Mouse (Mus musculus): Measurements from ENCODE around the gene Lrrfip2. TPM values are rescaled to one million over a fixed set of nuclear protein-coding genes. Genes with fewer than 3 reads are reported as not detected.
A peak's percentile ranks its signal among the peaks of the same experiment; 100 is the strongest.

The Lrrfip2 gene
- polyA plus RNA-seq (2015; fragmentation: Nextera tagmentation; extraction: Ambion mirVana) = 35.9 and 37.9 TPM in 2 replicates

DNA sequence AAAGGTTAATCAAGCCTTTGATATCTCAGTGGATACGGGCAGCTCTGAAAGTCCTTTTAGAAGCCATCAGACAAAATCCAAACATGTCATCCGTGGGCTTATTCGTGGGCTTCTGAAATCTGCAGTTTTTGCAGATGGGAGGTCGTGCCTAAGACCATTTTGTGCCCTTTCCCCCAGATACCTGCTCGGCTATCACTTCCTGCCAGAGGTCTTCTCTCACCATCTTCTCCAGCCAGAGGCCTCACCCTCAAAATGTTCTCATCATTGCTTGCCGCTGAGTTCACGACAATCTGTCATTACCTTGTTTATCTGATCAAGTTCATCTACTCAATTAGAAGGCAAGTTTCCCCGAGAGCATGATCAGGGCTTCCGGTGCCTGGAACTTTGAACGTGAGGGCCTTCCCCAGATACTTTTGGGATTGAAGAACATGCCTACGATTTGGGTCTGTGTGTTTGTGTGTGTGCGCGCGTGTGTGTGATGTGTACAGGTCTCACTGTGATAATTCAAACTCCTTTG lies at the start of gene Lrrfip2:
Gene Lrrfip2, plus strand, starts transcription at position 467 of the 517 bp plus-strand sequence.
- Histone ChIP-seq H3K9me3 (replicated peaks) (no peaks in the 10 kb centered on the region), H3K27ac (peak within 1 kb of the TSS; percentile 81), H3K9ac (peak within 1 kb of the TSS; percentile 83), H3K36me3 (no peaks in the 10 kb centered on the region), H3K4me1 (peaks cover 19% of the 10 kb centered on the region), H3K4me3 (replicated peaks) (peak within 1 kb of the TSS; percentile 81), H3K4me2 (peak within 1 kb of the TSS; percentile 80), H3K27me3 (no peaks in the 10 kb centered on the region)
- 32% methylated on average over 14 of the region's 14 CpGs for WGBS
- no peak for ATAC-seq (replicated peaks; ENCODE audit: low FRiP score)

DNA sequence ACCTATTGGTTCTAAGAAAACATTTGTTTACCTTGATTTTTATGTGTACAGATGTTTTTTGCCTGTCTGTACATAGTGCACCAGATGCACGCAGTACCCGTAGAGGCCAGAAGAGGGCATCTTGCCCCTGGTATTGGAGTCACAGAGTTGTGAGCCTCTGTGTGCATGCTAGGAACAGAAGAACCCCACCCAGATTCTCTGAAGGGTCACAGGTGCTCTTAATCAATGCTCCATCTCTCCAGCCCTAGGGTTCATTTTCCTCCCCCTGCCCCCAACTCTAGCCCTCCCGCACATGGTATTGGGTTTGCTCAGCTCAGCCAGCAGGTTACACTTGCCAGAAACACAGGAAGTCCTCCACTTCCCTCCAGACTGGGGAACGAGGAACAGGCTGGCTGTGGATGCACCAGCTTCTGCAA lies 46.8 kb upstream of the Lrrfip2 start:
- H3K27me3 ChIP-seq = no peaks in the 10 kb centered on the region
- no peak overlapping the region for H3K9ac ChIP-seq
- no peak overlapping the region for H3K27ac ChIP-seq
- H3K9me3 ChIP-seq (replicated peaks) = peaks cover 8% of the 10 kb centered on the region
- WGBS = 28% methylated on average over 4 of the region's 4 CpGs
- ATAC-seq (replicated peaks; ENCODE audit: low FRiP score) = no peak
- no peak overlapping the region for H3K4me2 ChIP-seq
- no peaks in the 10 kb centered on the region for H3K36me3 ChIP-seq
- no peak overlapping the region for H3K4me3 ChIP-seq (replicated peaks)
- H3K4me1 ChIP-seq = 0 out of 2 replicates have a peak, but pooled peaks cover 8% of the 10 kb centered on the region

DNA sequence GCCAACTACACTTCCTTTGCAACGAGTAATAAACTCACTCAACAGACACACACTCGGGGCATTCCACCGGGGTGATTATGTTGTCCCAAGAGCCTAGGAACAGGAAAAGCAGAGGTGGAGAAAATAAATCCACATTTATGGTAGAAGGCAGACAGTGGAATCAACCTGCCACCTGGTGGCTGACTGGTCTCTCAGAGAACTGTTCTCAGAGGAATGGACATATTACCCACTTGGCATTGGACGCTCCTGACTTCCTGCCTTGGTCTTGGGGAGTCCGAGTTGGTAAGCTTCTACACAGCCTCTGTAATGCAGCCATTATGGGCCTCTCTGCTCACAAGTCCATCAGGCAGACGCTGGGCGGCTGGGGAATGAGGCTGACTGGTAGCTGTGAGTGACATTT lies 45.2 kb upstream of the Lrrfip2 start:
- no peak for ATAC-seq (replicated peaks; ENCODE audit: low FRiP score)
- Histone ChIP-seq H3K4me2 (no peak overlapping the region), H3K27ac (no peak overlapping the region), H3K36me3 (no peaks in the 10 kb centered on the region), H3K9ac (no peak overlapping the region), H3K9me3 (replicated peaks) (peaks cover 8% of the 10 kb centered on the region), H3K4me3 (replicated peaks) (no peak overlapping the region), H3K27me3 (no peaks in the 10 kb centered on the region), H3K4me1 (0 out of 2 replicates have a peak, but pooled peaks cover 8% of the 10 kb centered on the region)
- 40% methylated on average over 7 of the region's 7 CpGs for WGBS

DNA sequence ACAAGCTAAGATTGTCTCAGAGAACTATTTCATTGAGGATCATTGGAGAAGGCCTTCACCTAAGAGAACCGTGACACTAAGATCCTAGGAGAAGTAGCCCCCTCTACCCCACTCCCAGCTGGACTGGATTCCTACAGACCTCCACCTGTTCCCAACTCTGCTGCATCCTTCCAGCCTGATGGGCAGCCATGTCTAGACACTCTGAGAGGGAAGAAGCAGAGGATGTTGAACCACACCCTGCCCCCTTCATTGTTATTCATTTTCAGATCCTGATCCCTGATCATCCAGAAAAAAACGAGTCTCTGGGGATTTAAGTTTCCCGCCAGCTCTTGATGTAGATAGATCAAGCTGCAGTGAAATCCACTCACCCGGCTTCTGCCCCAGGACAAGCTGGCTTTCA lies 44.4 kb upstream of the Lrrfip2 start:
- no peak overlapping the region for H3K4me2 ChIP-seq
- H3K4me3 ChIP-seq (replicated peaks) = no peak overlapping the region
- ATAC-seq (replicated peaks; ENCODE audit: low FRiP score) = no peak
- 0 out of 2 replicates have a peak, but pooled peaks cover 8% of the 10 kb centered on the region for H3K4me1 ChIP-seq
- H3K9ac ChIP-seq = no peak overlapping the region
- H3K27me3 ChIP-seq = no peaks in the 10 kb centered on the region
- WGBS = 82% methylated on average over 4 of the region's 4 CpGs
- no peaks in the 10 kb centered on the region for H3K36me3 ChIP-seq
- H3K27ac ChIP-seq = no peak overlapping the region
- peaks cover 12% of the 10 kb centered on the region for H3K9me3 ChIP-seq (replicated peaks)

DNA sequence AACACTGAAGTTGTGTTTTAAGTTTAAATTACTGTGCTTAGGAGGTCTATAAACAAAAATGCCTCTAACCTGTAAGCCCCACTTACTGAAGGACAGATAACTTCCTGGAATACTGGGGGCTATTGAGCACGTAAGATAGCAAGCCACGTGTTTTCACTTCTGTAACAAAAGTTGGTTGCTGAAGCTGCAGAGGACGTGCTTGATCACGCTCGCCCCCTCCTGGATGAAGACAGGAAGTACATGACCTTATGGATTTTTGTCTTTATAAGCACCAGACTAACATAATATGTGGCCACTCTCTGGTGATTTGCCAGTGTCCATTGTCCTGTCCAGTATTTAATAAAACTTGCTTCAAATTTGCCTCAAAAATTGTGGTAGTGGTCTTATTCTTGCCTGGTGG lies 39.6 kb upstream of the Lrrfip2 start:
- H3K4me2 ChIP-seq = no peak overlapping the region
- H3K27ac ChIP-seq = no peak overlapping the region
- H3K9me3 ChIP-seq (replicated peaks) = peaks cover 13% of the 10 kb centered on the region
- H3K4me3 ChIP-seq (replicated peaks) = no peak overlapping the region
- no peak overlapping the region for H3K9ac ChIP-seq
- no peaks in the 10 kb centered on the region for H3K27me3 ChIP-seq
- no peaks in the 10 kb centered on the region for H3K4me1 ChIP-seq
- ATAC-seq (replicated peaks; ENCODE audit: low FRiP score) = no peak
- no peaks in the 10 kb centered on the region for H3K36me3 ChIP-seq
- WGBS = 67% methylated on average over 5 of the region's 5 CpGs

DNA sequence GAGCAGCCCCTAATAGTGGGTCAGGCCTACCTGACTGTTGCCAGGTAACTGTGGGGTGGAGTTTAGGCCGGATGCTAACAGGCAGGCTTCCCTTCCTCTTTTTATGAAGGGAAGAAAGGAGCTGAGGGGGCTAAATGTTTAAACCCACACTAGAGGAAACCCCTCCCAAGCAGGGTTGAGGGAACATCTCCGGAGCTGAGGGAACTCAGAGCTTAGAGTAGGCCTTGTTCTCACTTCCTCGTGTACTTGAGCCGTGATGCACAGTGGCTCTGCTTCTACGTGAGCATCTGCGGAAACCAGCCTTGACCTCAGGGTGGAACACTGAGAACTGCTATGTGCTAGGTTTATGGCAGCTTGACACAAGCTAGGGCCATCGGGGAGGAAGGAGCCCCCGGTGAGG lies 36.6 kb upstream of the Lrrfip2 start:
- Histone ChIP-seq H3K4me3 (replicated peaks) (no peak overlapping the region), H3K9ac (no peak overlapping the region), H3K36me3 (no peaks in the 10 kb centered on the region), H3K27me3 (no peaks in the 10 kb centered on the region), H3K4me2 (no peak overlapping the region), H3K4me1 (no peaks in the 10 kb centered on the region), H3K27ac (no peak overlapping the region), H3K9me3 (replicated peaks) (peaks cover 5% of the 10 kb centered on the region; the same call in 1 of the 2 replicates)
- WGBS = 90% methylated on average over 8 of the region's 8 CpGs
- no peak for ATAC-seq (replicated peaks; ENCODE audit: low FRiP score)

DNA sequence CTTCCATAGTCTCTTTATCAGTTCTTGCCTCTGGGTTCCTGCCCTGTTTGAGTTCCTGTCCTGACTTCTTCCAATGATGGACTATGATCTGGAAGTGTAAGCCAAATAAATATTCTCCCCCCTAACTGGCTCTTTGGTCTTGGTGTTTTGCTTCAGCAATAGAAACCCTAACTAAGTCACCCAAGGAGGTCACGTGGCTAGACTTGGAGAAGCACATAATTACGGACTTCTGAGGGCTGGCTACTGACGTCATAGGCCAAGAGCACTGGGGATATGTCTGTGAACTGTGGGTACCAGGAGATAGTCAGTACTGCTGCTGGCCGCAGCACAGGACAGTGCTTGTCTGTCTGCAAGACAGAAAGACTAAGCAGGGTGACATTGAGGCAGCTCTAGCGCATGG lies 35.6 kb upstream of the Lrrfip2 start:
- Histone ChIP-seq H3K36me3 (no peaks in the 10 kb centered on the region), H3K4me1 (no peaks in the 10 kb centered on the region), H3K9me3 (replicated peaks) (peaks cover 5% of the 10 kb centered on the region; the same call in 1 of the 2 replicates), H3K4me3 (replicated peaks) (no peak overlapping the region), H3K4me2 (no peak overlapping the region), H3K27me3 (no peaks in the 10 kb centered on the region), H3K27ac (no peak overlapping the region), H3K9ac (no peak overlapping the region)
- no peak for ATAC-seq (replicated peaks; ENCODE audit: low FRiP score)
- WGBS = 84% methylated on average over 5 of the region's 5 CpGs

DNA sequence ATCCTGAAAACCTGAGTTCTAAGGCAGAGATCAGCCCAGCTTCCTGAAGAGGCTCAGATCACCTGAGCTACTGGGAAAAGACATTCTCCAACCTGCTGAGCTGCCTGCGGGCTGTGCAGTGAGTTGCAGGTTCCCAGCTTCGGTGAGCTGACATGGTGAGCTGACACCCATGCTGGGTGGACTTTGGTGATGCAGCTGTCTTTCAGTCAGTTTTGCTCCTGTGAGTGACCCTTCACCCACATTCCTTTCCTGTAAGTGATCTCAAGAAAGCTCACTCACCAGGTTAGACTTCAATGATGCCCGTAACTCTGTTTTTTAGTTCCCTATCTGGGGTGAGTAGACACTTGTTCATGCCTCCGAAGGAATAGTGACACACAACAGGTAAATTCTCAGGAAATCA lies 32.1 kb upstream of the Lrrfip2 start:
- no peak overlapping the region for H3K4me3 ChIP-seq (replicated peaks)
- peaks cover 11% of the 10 kb centered on the region; the same call in 1 of the 2 replicates for H3K4me1 ChIP-seq
- no peak overlapping the region for H3K4me2 ChIP-seq
- WGBS = 47% methylated on average over 4 of the region's 4 CpGs
- ATAC-seq (replicated peaks; ENCODE audit: low FRiP score) = no peak
- no peak overlapping the region for H3K27ac ChIP-seq
- no peak overlapping the region for H3K9ac ChIP-seq
- H3K36me3 ChIP-seq = no peaks in the 10 kb centered on the region
- H3K9me3 ChIP-seq (replicated peaks) = no peaks in the 10 kb centered on the region
- no peaks in the 10 kb centered on the region for H3K27me3 ChIP-seq

DNA sequence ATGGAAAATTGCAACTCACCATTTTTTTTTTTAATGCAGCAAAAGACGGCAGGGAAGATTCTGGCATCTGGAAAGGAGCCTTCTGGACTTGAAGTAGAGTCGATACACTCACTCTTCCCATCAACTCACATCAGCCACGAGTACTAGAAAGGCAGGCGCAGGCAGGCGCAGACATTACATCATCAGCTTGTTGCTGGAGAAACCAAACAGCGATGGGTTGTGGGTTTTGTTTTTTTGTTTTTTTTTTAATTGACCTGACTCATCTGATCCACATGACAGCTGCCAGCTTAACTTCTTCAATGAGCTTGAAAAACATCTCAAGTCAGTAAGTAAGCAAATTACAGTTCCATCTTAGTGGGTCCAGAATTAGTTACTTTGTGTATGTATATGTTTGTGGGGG lies 31.3 kb upstream of the Lrrfip2 start:
- WGBS = 75% methylated on average over 6 of the region's 6 CpGs

DNA sequence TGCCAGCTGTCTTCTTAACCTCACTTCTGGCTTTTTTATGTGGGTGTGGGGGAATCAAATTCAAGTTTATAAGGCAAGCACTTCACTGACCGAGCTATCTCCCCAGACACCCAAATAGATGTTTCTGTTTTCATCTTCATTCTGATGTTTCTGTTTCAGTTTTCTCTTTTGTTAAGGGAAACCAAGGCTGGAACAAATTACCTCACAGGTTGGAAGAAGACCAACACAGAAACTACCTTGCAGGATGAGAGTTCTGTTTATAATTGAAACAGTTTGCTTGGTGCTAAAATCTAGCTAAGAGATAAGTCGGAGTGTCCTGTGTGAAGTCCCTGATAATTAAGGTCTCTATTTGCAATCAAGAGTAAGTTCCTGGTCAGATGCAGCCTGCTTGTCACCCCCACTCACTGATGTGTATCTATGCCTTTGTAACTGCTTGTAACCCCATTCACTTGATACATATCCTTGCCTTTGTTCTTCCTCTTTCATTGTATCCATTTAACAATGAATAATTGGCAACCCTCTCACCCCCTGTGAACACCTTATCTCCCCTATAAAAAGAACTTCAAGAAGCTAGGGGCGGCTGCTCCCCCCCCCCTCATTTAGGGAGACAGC lies 30.3 kb upstream of the Lrrfip2 start:
- no peak overlapping the region for H3K9ac ChIP-seq
- no peak overlapping the region for H3K27ac ChIP-seq
- WGBS = 42% methylated on average over 3 of the region's 3 CpGs
- peaks cover 11% of the 10 kb centered on the region; the same call in 1 of the 2 replicates for H3K4me1 ChIP-seq
- no peak overlapping the region for H3K4me2 ChIP-seq
- no peaks in the 10 kb centered on the region for H3K9me3 ChIP-seq (replicated peaks)
- H3K36me3 ChIP-seq = no peaks in the 10 kb centered on the region
- ATAC-seq (replicated peaks; ENCODE audit: low FRiP score) = no peak
- H3K27me3 ChIP-seq = no peaks in the 10 kb centered on the region
- H3K4me3 ChIP-seq (replicated peaks) = no peak overlapping the region

More for the DNA sequence above, 31.3 kb upstream of the Lrrfip2 start:
- Histone ChIP-seq H3K4me3 (replicated peaks) (no peak overlapping the region), H3K9me3 (replicated peaks) (no peaks in the 10 kb centered on the region), H3K9ac (no peak overlapping the region), H3K27me3 (no peaks in the 10 kb centered on the region), H3K27ac (no peak overlapping the region), H3K36me3 (no peaks in the 10 kb centered on the region), H3K4me2 (no peak overlapping the region), H3K4me1 (peaks cover 11% of the 10 kb centered on the region; the same call in 1 of the 2 replicates)
- ATAC-seq (replicated peaks; ENCODE audit: low FRiP score) = no peak

DNA sequence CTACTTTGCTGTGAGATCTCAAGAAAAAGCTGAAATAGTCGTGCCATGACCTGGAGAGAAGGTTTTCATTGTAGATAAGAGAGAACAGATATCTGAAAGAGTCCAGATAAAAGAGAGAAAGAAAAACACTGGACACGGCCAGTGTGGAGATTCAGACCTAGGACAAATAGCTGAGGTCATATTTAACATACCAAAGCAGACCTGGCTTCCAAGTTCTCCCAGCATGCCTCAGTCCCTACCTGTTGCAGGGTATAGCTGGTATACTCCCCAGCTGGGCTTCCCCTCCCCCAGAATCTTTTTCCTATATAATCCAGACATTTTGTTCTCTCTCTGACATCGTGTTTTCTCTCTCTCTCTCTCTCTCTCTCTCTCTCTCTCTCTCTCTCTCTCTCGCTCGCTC lies 29.4 kb upstream of the Lrrfip2 start:
- no peak for ATAC-seq (replicated peaks; ENCODE audit: low FRiP score)
- Histone ChIP-seq H3K9me3 (replicated peaks) (no peaks in the 10 kb centered on the region), H3K27me3 (no peaks in the 10 kb centered on the region), H3K4me2 (no peak overlapping the region), H3K9ac (no peak overlapping the region), H3K4me3 (replicated peaks) (no peak overlapping the region), H3K27ac (no peak overlapping the region), H3K36me3 (no peaks in the 10 kb centered on the region), H3K4me1 (peaks cover 11% of the 10 kb centered on the region; the same call in 1 of the 2 replicates)
- WGBS = 7% methylated on average over 5 of the region's 5 CpGs

DNA sequence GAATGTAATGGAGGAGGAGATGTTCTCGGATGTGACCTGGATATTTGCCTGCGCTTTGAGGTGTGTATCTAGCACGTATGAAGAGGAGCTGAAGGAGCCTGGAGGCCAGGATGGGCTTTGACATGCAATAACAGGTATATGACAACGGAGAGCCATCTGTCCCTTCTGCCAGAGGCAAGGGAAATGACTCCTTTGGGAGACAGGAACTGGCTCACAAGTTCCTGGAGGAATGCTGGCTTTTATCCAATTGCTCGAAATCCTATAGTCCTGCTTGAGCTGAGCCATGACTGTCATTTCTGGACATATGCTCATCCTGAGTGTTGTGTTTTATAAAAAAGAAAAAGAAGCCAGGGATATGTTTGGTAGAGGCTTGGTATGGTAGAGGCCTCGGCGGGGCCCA lies 28.5 kb upstream of the Lrrfip2 start:
- H3K4me3 ChIP-seq (replicated peaks) = no peak overlapping the region
- WGBS = 40% methylated on average over 7 of the region's 7 CpGs
- H3K4me2 ChIP-seq = no peak overlapping the region
- ATAC-seq (replicated peaks; ENCODE audit: low FRiP score) = no peak
- no peaks in the 10 kb centered on the region for H3K27me3 ChIP-seq
- H3K4me1 ChIP-seq = peaks cover 11% of the 10 kb centered on the region; the same call in 1 of the 2 replicates
- H3K36me3 ChIP-seq = no peaks in the 10 kb centered on the region
- no peak overlapping the region for H3K9ac ChIP-seq
- no peaks in the 10 kb centered on the region for H3K9me3 ChIP-seq (replicated peaks)
- H3K27ac ChIP-seq = no peak overlapping the region
